Mouse (Mus musculus): Measurements from ENCODE around the gene Sval2.

Sval2 gene

GRCm38 (mm10) chr6:41852689-41853088, at the start of gene Sval2:
Sval2 (plus strand) TSS chr6:41852989.
- no peak for DNase-seq (ENCODE audit: low read depth, low spot score)

DNA sequence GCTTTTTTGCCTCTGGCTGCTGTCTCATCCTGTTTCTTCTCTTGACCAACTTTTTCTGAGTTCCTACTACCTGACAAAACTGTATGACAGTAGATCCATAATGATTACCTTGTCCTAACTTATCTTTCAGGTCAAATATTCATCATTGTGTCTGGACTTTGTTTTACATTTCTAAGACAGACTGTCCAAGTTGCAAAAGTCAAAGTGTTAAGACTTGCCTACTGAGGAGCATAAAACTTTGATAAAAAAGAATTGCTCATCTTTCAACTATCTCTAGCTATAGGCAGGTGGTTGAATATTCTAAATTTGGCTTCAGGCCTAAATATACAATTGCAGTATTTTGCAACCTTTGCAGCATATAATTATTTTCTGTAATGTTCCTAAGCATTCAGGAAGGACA, 28.7 kb upstream of the Sval2 start:
- no peak for DNase-seq (ENCODE audit: low read depth, low spot score)

- DNase-seq (ENCODE audit: low read depth, low spot score) = no peak
These were observed 23.3 kb upstream of the Sval2 start for GRCm38 (mm10) chr6:41829516-41829915.

DNA sequence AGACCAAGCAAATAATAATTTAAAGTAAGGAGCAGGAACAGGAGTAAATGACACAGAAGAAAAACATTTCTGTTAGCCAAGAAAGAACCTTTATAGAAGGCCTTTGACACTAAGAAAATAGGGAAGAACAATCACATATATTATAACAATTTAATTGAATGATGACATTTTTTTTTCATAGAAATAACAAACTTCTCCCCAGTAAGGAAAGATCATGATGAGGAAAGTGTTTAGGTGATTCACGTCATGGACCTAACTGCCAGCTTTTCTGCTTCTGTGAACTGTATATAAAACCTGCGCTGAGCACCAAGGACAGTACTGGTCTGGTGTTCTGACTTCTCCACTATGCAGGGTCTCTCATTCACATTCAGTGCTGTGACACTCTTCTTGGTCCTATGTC, 5.6 kb upstream of the Sval2 start, which contains the start of gene Pip:
Gene Pip (plus strand): TSS at position 301 of the 400 bp plus-strand sequence.
- no peak for DNase-seq (ENCODE audit: low read depth, low spot score)

- no peak for DNase-seq (ENCODE audit: low read depth, low spot score)
These were observed 11.2 kb downstream of the Sval2 start for GRCm38 (mm10) chr6:41864038-41864437.

- DNase-seq (ENCODE audit: low read depth, low spot score) = no peak
These were observed 58.8 kb downstream of the Sval2 start for GRCm38 (mm10) chr6:41911625-41912024.

Data from A20 (cell line).